Mouse (Mus musculus) brain, embryonic 14.5 days (tissue): ENCODE data around the gene Cnih3. TPM values are rescaled to one million over a fixed set of nuclear protein-coding genes. Genes with fewer than 3 reads are reported as not detected.

Experiments used
- DNase-seq: peaks from one replicate; pipeline ENCODE4 v3.0.0-alpha.2; 2011; ENCODE audit warnings: low read depth
- CTCF ChIP-seq: fragments of 200-500 bp; IDR thresholded peaks from 2 replicates; pipeline ENCODE4 v1.5.1; 2012; ENCODE audit warnings: inconsistent platforms, mild to moderate bottlenecking, moderate library complexity, borderline replicate concordance; ENCODE audit not compliant: insufficient read depth, insufficient read length; ENCODE audit errors: extremely low read depth
- POLR2A ChIP-seq: fragments of 200-500 bp; IDR thresholded peaks from 2 replicates; pipeline ENCODE4 v1.6.1; 2012; ENCODE audit warnings: mild to moderate bottlenecking, inconsistent platforms, borderline replicate concordance; ENCODE audit not compliant: poor library complexity, insufficient read depth, insufficient read length, severe bottlenecking; ENCODE audit errors: extremely low read depth
- polyA plus RNA-seq: library from polyadenylated mRNA; depleted of rRNA; stranded (reverse); fragments of >200 nt; gene quantifications from 2 replicates; pipeline ENCODE4 v1.2.3, GENCODE M21; 2012

The Cnih3 gene
- polyA plus RNA-seq, 1 experiment: 6.7 TPM

- TF ChIP-seq CTCF (no peak), POLR2A (no peak)
- DNase-seq: peak; percentile 61
Observed at GRCm38 (mm10) chr1:181376431-181376830, 24.0 kb downstream of the Cnih3 start.

- peak; percentile 66 for DNase-seq
- peak; percentile 89 for TF ChIP-seq CTCF
- no peak for TF ChIP-seq POLR2A
Observed at GRCm38 (mm10) chr1:181379664-181380063, 27.2 kb downstream of the Cnih3 start.

GRCm38 (mm10) chr1:181381410-181382010, 29.1 kb downstream of the Cnih3 start:
- peak; percentile 73 for DNase-seq
- TF ChIP-seq POLR2A: no peak
- no peak for TF ChIP-seq CTCF

GRCm38 (mm10) chr1:181389264-181389663, 36.8 kb downstream of the Cnih3 start:
- no peak for TF ChIP-seq POLR2A
- no peak for TF ChIP-seq CTCF
- no peak for DNase-seq

GRCm38 (mm10) chr1:181392489-181392888, 40.1 kb downstream of the Cnih3 start:
- no peak for DNase-seq
- TF ChIP-seq POLR2A (no peak), CTCF (no peak)

- peak; percentile 86 for DNase-seq
- 0 out of 2 replicates have a peak, but pooled peaks have one; percentile 26 for TF ChIP-seq CTCF
- no peak for TF ChIP-seq POLR2A
Observed at GRCm38 (mm10) chr1:181393250-181394149, 41.1 kb downstream of the Cnih3 start.

GRCm38 (mm10) chr1:181395234-181395828, 42.9 kb downstream of the Cnih3 start:
- TF ChIP-seq POLR2A (no peak), CTCF (no peak)
- no peak for DNase-seq

GRCm38 (mm10) chr1:181399179-181399578, 46.8 kb downstream of the Cnih3 start:
- no peak for TF ChIP-seq POLR2A
- TF ChIP-seq CTCF: no peak
- peak; percentile 72 for DNase-seq

- no peak for DNase-seq
- TF ChIP-seq CTCF: no peak
- no peak for TF ChIP-seq POLR2A
Observed at GRCm38 (mm10) chr1:181403056-181403455, 50.6 kb downstream of the Cnih3 start.

- DNase-seq: peak; percentile 46
- TF ChIP-seq POLR2A (no peak), CTCF (no peak)
Observed at GRCm38 (mm10) chr1:181407281-181407680, 54.9 kb downstream of the Cnih3 start.
